Mouse (Mus musculus) liver, embryonic 11.5 days (tissue): ENCODE data around the gene Fndc8. TPM values are rescaled to one million over a fixed set of nuclear protein-coding genes. Genes with fewer than 3 reads are reported as not detected.

Experiments used
- ATAC-seq: fragments of 200-750 bp; cut with Nextera tagmentation; replicated peaks from 2 replicates; pipeline ENCODE4 v1.8.0; 2017; ENCODE audit warnings: moderate number of reproducible peaks, mild to moderate bottlenecking, moderate TSS enrichment, moderate library complexity; ENCODE audit not compliant: low FRiP score
- DNase-seq: peaks from one replicate; pipeline ENCODE4 v3.0.0-alpha.2; 2017; ENCODE audit warnings: low spot score
- H3K27ac ChIP-seq: fragments of 300-500 bp; sonication (generic); 2 replicates; pipeline ENCODE4 v1.5.1; 2014; ENCODE audit warnings: mild to moderate bottlenecking, low read depth, low read length, control low read depth
- H3K27me3 ChIP-seq: fragments of 300-500 bp; sonication (generic); replicated peaks from 2 replicates; pipeline ENCODE4 v1.6.1; 2014; ENCODE audit warnings: low read length, mixed read lengths; ENCODE audit not compliant: control insufficient read depth, insufficient read depth
- H3K36me3 ChIP-seq: fragments of 300-500 bp; sonication (generic); 2 replicates; pipeline ENCODE4 v1.6.1; 2014; ENCODE audit warnings: mild to moderate bottlenecking, low read length, moderate library complexity, mixed read lengths; ENCODE audit not compliant: control insufficient read depth, insufficient read depth
- H3K4me1 ChIP-seq: fragments of 300-500 bp; sonication (generic); replicated peaks from 2 replicates; pipeline ENCODE4 v1.6.1; 2014; ENCODE audit warnings: low read length, mixed read lengths; ENCODE audit not compliant: control insufficient read depth, insufficient read depth
- H3K4me2 ChIP-seq: fragments of 300-500 bp; sonication (generic); 2 replicates; pipeline ENCODE4 v1.6.1; 2014; ENCODE audit warnings: mild to moderate bottlenecking, control low read depth, moderate library complexity
- H3K4me3 ChIP-seq: fragments of 300-500 bp; sonication (generic); 2 replicates; pipeline ENCODE4 v1.5.1; 2014; ENCODE audit warnings: low read depth, low read length, control low read depth
- H3K9ac ChIP-seq: fragments of 300-500 bp; sonication (generic); 2 replicates; pipeline ENCODE4 v1.6.1; 2014; ENCODE audit warnings: low read depth, low read length, control low read depth
- H3K9me3 ChIP-seq: fragments of 300-500 bp; sonication (generic); 2 replicates; pipeline ENCODE4 v1.6.1; 2016; ENCODE audit warnings: low read length, inconsistent platforms, mixed read lengths; ENCODE audit not compliant: control insufficient read depth
- WGBS: fragments of 180-500 bp; shearing (Covaris S2); extraction: QIAGEN DNeasy Blood & Tissue Kit; methylation state at CpG from one replicate; pipeline ENCODE4 v1.1.7; 2014; 5-methylcytosine and 5-hydroxymethylcytosine counted together
- polyA plus RNA-seq: library from polyadenylated mRNA; unstranded; fragments of >200 nt; fragmentation: Nextera tagmentation; extraction: Ambion mirVana; gene quantifications from 2 replicates; pipeline ENCODE4 v1.2.1, GENCODE M21; 2014

Fndc8 gene
- polyA plus RNA-seq, 1 experiment from 2014 or later, result 0.15 TPM

GRCm38 (mm10) chr11:82897478-82897877 lies 5.6 kb downstream of the Fndc8 start:
- ATAC-seq (no peak), DNase-seq (no peak)
- no peak overlapping the region for H3K27ac ChIP-seq
- no peak overlapping the region for H3K4me2 ChIP-seq
- H3K4me3 ChIP-seq, result no peak overlapping the region
- H3K27me3 ChIP-seq, result no peaks in the 10 kb centered on the region
- H3K36me3 ChIP-seq, result peaks cover 15% of the 10 kb centered on the region
- 76% methylated on average over 10 of the region's 10 CpGs for WGBS
- H3K9me3 ChIP-seq, result no peaks in the 10 kb centered on the region
- no peaks in the 10 kb centered on the region for H3K4me1 ChIP-seq
- H3K9ac ChIP-seq, result no peak overlapping the region

- ATAC-seq (no peak), DNase-seq (no peak)
- no peak overlapping the region for H3K27ac ChIP-seq
- H3K9ac ChIP-seq, result no peak overlapping the region
- no peak overlapping the region for H3K4me3 ChIP-seq
- no peaks in the 10 kb centered on the region for H3K27me3 ChIP-seq
- peaks cover 31% of the 10 kb centered on the region for H3K36me3 ChIP-seq
- WGBS, result 94% methylated on average over 5 of the region's 5 CpGs
- H3K4me2 ChIP-seq, result no peak overlapping the region
- no peaks in the 10 kb centered on the region for H3K4me1 ChIP-seq
- no peaks in the 10 kb centered on the region for H3K9me3 ChIP-seq
Observed at GRCm38 (mm10) chr11:82899720-82900119, 7.8 kb downstream of the Fndc8 start.

- no peaks in the 10 kb centered on the region for H3K9me3 ChIP-seq
- H3K4me2 ChIP-seq, result no peak overlapping the region
- H3K36me3 ChIP-seq, result peaks cover 46% of the 10 kb centered on the region
- peaks cover 5% of the 10 kb centered on the region; the same call in 1 of the 2 replicates for H3K4me1 ChIP-seq
- no peak overlapping the region for H3K9ac ChIP-seq
- no peak overlapping the region for H3K4me3 ChIP-seq
- no peak for DNase-seq
- H3K27ac ChIP-seq, result no peak overlapping the region
- no peaks in the 10 kb centered on the region for H3K27me3 ChIP-seq
- ATAC-seq, result no peak
- 92% methylated on average over 20 of the region's 20 CpGs for WGBS
Observed at GRCm38 (mm10) chr11:82901606-82902310, 9.8 kb downstream of the Fndc8 start.

GRCm38 (mm10) chr11:82904952-82905351 lies 13.0 kb downstream of the Fndc8 start:
- no peak overlapping the region for H3K4me3 ChIP-seq
- no peak overlapping the region for H3K9ac ChIP-seq
- peaks cover 46% of the 10 kb centered on the region for H3K36me3 ChIP-seq
- ATAC-seq (0 out of 2 replicates have a peak, but pooled peaks have one; percentile 29), DNase-seq (no peak)
- H3K9me3 ChIP-seq, result no peaks in the 10 kb centered on the region
- no peaks in the 10 kb centered on the region; the same call in 1 of the 2 replicates for H3K27me3 ChIP-seq
- peaks cover 11% of the 10 kb centered on the region; the same call in 1 of the 2 replicates for H3K4me1 ChIP-seq
- H3K4me2 ChIP-seq, result no peak overlapping the region
- H3K27ac ChIP-seq, result no peak overlapping the region
- 61% methylated on average over 8 of the region's 8 CpGs for WGBS

- 87% methylated on average over 5 of the region's 5 CpGs for WGBS
- Histone ChIP-seq H3K9me3 (no peaks in the 10 kb centered on the region), H3K27me3 (no peaks in the 10 kb centered on the region; the same call in 1 of the 2 replicates), H3K4me1 (peaks cover 11% of the 10 kb centered on the region; the same call in 1 of the 2 replicates), H3K27ac (no peak overlapping the region), H3K4me2 (no peak overlapping the region), H3K9ac (no peak overlapping the region), H3K4me3 (no peak overlapping the region), H3K36me3 (peaks cover 46% of the 10 kb centered on the region)
- ATAC-seq (no peak), DNase-seq (no peak)
Observed at GRCm38 (mm10) chr11:82905816-82906215, 13.9 kb downstream of the Fndc8 start.

- Histone ChIP-seq H3K9ac (peak within 1 kb of the TSS; percentile 78), H3K4me3 (peak within 1 kb of the TSS; percentile 76), H3K36me3 (peaks cover 27% of the 10 kb centered on the region; the same call in 1 of the 2 replicates), H3K4me2 (peak within 1 kb of the TSS; percentile 88), H3K27me3 (peaks cover 9% of the 10 kb centered on the region), H3K4me1 (peaks cover 14% of the 10 kb centered on the region; the same call in 1 of the 2 replicates), H3K9me3 (no peaks in the 10 kb centered on the region), H3K27ac (no peak within 1 kb of the TSS; the same call in 1 of the 2 replicates)
- WGBS, result 1% methylated on average over 73 of the region's 73 CpGs
- DNase-seq, result peak; percentile 93
- ATAC-seq, result peak; percentile 75
Observed at GRCm38 (mm10) chr11:82907651-82908607, 16.0 kb downstream of the Fndc8 start, which contains the start of gene Nle1. TSS of gene Nle1 (minus strand) at chr11:82908411.

GRCm38 (mm10) chr11:82908608-82908989 lies 16.7 kb downstream of the Fndc8 start:
- H3K9me3 ChIP-seq, result no peaks in the 10 kb centered on the region
- WGBS, result 51% methylated on average over 10 of the region's 10 CpGs
- H3K27ac ChIP-seq, result no peak overlapping the region
- peak overlapping the region; percentile 78 for H3K9ac ChIP-seq
- peak overlapping the region; percentile 76 for H3K4me3 ChIP-seq
- ATAC-seq (peak; percentile 8; the same call in 1 of the 2 replicates), DNase-seq (no peak)
- peak overlapping the region; percentile 88 for H3K4me2 ChIP-seq
- H3K4me1 ChIP-seq, result peaks cover 14% of the 10 kb centered on the region; the same call in 1 of the 2 replicates
- peaks cover 22% of the 10 kb centered on the region; the same call in 1 of the 2 replicates for H3K36me3 ChIP-seq
- peaks cover 14% of the 10 kb centered on the region for H3K27me3 ChIP-seq

GRCm38 (mm10) chr11:82910250-82910649 lies 18.3 kb downstream of the Fndc8 start, which contains the start of gene Unc45b:
TSS of gene Unc45b (plus strand) at chr11:82910550.
- no peak within 1 kb of the TSS for H3K27ac ChIP-seq

More at GRCm38 (mm10) chr11:82910250-82910649, 18.3 kb downstream of the Fndc8 start, which contains the start of gene Unc45b:
- Histone ChIP-seq H3K4me1 (peaks cover 11% of the 10 kb centered on the region; the same call in 1 of the 2 replicates), H3K9ac (no peak within 1 kb of the TSS), H3K9me3 (no peaks in the 10 kb centered on the region), H3K4me2 (no peak within 1 kb of the TSS; the same call in 1 of the 2 replicates), H3K27me3 (peaks cover 14% of the 10 kb centered on the region), H3K36me3 (peaks cover 10% of the 10 kb centered on the region; the same call in 1 of the 2 replicates), H3K4me3 (no peak within 1 kb of the TSS)
- DNase-seq (no peak), ATAC-seq (no peak)
- 86% methylated on average over 4 of the region's 4 CpGs for WGBS
